Mouse (Mus musculus) NIH3T3 (cell line): ENCODE results near the gene Pamr1.

ENCODE experiments used
- DNase-seq: peaks from one replicate; pipeline ENCODE4 v3.0.0-alpha.2; 2012; ENCODE audit warnings: low read depth

Pamr1 gene

DNA sequence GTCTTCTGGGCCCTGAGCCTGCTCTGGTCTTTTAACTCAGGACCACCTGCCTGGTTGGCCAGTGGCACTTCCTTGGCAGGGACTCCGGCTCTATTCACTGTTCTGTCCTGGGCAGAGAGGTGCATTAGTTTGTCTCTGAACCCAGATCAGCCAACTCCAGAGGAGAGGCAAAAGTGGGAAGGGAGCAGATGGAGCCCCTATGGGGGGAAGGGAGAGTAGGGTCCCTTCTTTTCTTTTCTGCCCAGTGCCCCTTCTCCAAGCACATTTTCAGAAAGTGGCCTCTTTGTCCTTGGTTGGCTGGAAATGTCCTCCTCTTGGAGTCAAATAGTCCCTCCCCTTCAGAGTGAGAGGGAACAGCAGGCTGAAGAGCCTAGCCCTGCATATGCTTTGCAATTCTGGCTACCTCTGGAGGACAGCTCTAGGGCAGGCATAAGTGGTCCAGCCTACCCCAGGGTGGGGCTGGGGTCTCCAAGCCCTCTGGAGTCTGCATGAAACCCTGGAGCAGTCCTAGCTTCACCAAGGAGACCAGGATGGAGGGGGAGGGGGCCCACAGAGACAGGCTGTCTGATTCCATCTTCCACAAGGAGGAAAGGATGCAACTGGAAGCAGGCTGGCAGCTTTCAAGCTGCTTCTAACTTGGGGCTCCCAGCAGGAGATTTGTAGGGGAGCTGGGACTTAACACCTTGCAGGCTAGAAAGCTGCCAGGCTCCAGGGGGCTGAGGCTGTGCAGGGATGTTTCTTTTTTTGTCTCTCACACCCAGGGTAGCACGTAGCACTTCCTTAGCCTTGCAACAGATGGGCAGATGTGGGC is 49.3 kb downstream of the Pamr1 start:
- DNase-seq, result no peak

DNA sequence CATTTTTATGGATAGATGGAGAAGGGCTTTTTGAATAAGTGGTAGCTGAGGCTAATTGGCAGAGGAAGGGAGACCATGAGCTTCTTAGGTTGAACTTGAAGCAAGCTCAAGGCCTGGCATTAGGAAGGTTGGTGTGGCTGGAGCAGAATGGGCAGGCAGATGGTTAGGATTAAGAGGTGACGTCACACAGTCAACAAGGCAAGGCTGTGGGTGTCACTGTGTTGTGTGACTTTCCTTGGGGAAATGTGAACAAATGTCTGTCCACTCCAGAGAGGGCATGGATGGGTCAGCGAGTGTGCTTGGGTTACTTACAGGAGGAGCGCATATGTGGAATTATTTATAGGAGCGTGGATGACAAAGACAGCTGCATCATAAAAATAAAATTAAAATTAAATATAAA is 50.7 kb downstream of the Pamr1 start:
- no peak for DNase-seq

DNA sequence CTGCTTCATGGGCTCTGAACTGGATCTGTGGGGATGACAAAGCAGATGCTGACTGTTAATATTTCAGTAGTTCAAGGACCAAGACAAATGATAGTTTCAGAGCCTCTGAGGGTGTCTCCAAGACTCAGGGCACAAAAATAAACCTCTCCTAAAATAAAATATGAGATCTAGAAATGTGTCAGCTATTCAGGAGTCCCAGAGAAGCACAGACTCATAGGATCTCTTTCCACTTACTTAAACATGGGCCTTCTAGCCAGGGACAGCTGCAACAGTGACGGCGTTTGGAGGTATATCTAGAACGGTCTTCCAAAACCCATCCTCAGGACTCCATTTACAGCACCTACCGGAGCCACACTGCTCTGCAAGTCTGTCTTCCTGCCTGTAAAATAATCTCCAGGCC is 60.7 kb downstream of the Pamr1 start:
- no peak for DNase-seq

DNA sequence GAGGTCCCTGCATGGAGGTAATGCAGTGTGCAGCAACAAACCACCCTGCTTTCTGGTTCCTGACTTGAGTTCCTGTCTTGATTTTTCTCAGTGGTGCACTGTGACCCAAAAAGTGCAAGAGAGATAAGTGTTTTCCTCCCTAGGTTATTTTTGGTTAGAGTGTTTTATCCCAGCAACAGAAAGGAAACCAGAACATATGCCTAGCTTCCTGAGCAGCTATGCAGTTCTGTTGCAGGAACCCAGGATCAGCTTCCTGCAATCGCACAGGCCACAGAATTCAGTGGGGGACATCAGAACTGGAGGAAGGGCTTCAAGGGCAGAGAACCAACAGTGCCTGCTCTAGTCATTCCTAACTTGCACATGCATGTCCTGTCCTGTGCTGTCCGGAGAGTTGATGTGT is 66.8 kb downstream of the Pamr1 start:
- no peak for DNase-seq

GRCm38 (mm10) chr2:102620744-102621429 is 71.1 kb downstream of the Pamr1 start:
- DNase-seq, result no peak

GRCm38 (mm10) chr2:102622176-102622575 is 72.4 kb downstream of the Pamr1 start:
- DNase-seq, result no peak

- DNase-seq, result no peak
Observed at GRCm38 (mm10) chr2:102622943-102623342, 73.1 kb downstream of the Pamr1 start.

- DNase-seq, result no peak
Observed at GRCm38 (mm10) chr2:102624538-102624937, 74.7 kb downstream of the Pamr1 start.

DNA sequence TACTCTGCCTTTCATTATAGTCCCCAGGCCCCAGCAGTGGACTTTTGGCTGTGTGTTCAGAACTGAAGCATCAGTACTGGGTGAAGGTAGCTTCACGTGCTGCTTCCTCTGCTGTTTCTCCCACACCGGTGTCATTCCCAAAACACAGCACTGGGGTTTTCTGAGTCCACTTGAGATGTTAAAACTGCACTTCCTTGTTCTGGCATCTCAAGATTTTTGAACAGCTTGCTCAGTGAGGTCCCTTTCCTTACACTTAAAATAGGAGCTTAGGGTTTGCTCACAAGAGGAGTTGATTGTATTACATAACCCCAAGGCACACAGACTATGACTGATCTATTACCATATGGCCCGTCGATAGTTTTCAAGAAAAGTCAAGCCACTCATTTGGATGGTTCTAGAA is 82.5 kb downstream of the Pamr1 start:
- DNase-seq, result no peak

GRCm38 (mm10) chr2:102634010-102634409 is 84.2 kb downstream of the Pamr1 start:
- no peak for DNase-seq

DNA sequence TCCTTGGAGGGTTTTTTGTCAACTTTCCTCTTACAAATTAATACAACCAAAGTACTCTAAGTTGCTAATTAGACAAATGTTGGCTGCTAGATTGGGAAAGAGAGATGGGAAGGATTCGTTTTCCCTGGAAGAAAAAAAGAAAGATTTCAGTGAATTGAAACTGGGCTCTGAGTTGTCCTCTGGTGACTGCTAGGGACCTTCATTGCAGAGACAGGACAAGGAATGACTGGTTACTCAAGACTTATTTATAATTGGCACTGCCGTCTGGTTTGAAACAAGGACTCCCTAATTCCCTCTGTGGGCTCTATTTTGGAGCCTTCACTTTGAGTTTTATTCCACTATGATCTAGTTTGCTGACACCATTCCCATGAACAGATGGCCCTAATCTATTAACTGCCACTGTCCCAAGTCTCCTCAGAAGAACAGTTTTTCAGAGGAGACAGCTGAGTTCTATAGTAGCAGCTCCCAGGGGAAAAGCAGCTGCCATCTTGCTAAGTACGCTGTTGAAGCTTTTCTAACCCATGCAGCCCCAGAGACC is 85.8 kb downstream of the Pamr1 start:
- no peak for DNase-seq

DNA sequence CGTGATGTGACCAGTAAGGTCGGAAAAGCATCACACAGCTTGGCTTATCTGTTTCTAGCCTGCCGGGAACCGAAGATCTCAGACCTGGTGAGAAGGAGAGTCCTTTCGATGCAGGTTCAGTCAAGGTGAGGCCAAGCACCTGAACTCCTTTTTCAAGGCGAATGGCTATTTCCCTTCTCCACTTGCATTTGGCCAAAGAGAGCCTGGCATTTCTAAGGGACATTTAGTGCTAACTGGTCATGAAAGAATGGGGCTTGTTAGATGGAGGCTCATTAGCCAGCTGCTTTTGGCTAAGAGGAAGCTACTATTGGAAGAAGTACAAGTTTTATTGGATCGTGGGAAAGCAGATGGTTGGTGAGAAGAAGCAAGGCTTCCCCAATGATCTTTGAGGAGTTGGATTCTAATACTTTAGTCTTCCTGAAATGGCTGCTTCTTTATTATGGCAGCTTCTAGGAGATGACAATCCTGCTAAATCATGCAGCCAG is 86.3 kb downstream of the Pamr1 start:
- no peak for DNase-seq

GRCm38 (mm10) chr2:102638140-102638539 is 88.3 kb downstream of the Pamr1 start:
- DNase-seq, result no peak

- DNase-seq, result no peak
Observed at GRCm38 (mm10) chr2:102638690-102639089, 88.9 kb downstream of the Pamr1 start.

- DNase-seq, result peak; percentile 14
Observed at GRCm38 (mm10) chr2:102648845-102649500, 99.2 kb downstream of the Pamr1 start.

DNA sequence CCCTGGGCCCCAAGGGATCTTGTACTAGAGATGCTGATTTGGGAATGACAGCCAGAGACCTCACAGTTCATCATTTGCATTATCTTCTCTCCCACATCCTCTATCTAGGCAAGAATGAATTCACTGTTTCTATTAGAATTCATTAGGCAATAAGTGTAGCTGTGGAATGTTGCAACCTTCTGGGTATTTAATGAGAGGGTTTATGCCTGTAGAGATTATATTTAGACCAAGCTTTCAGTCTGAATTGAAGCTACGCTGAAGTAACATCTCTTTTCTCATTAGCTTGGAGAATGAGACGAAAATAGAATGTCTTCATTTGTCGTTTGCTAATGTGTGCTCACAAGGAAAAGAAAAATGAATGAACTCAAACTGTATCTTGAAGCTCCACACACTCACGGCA is 100.5 kb downstream of the Pamr1 start:
- no peak for DNase-seq

- DNase-seq, result no peak
Observed at GRCm38 (mm10) chr2:102655966-102656725, 106.3 kb downstream of the Pamr1 start.

GRCm38 (mm10) chr2:102657726-102658125 is 107.9 kb downstream of the Pamr1 start:
- no peak for DNase-seq

DNA sequence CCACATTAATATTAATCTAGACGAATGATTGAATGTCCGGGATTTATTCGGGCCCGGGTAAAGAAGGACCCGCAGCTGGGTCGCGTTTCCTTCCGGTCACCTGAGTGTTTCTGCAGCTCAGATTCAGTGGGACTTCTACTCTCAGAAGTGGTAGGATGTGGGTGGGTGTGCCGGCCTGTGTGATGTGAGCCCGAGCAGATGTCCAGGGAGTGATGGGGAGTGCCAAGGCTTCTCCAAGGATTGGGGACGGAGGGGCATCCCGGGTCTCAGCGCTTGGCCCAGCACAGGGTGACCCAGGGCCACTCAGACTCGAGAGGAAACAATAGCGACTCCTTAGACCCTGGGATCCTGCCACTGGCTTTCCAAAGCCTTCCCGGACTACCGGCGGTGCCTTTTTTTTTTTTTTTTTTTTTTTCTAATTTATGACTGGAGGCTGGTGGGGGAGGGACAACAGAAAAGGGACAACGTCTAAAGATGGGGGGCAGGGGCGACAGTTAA is 108.4 kb downstream of the Pamr1 start, which contains the start of gene Slc1a2:
Gene Slc1a2, plus strand, starts transcription at position 497 of the 498 bp plus-strand sequence.
- no peak for DNase-seq

- no peak for DNase-seq
Observed at GRCm38 (mm10) chr2:102658661-102659520, 109.1 kb downstream of the Pamr1 start.

GRCm38 (mm10) chr2:102659521-102659830 is 109.7 kb downstream of the Pamr1 start:
- DNase-seq, result no peak
